Mouse (Mus musculus): ENCODE data around the gene Plekhh2. TPM values are rescaled to one million over a fixed set of nuclear protein-coding genes. Genes with fewer than 3 reads are reported as not detected.

Plekhh2 gene
- polyA plus RNA-seq, 1 experiment from 2014 or later, result 8.0 TPM

DNA sequence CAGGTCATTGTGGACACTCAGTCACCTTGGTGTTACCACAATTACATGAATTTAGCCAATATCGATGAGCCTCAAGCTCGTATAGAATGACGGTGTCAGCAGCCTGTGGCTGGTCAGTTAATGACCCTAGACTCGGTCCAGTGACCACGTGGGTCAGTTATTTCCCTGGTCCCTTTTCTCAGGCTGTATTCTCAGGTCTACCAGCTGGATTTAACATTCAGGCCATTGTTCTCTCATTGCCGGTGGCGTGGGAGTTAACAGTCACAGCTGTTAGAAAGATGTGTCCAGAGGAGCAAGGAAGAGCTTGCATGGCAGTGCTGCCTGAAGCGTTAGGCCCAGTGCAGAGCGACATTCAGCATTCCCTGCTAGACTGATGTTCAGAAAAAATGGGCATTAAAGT is 72.4 kb downstream of the Plekhh2 start:
- peaks cover 27% of the 10 kb centered on the region for H3K4me1 ChIP-seq (ENCODE audit: control insufficient read depth, insufficient read depth, low read length)
- ATAC-seq (ENCODE audit: low read depth) (no peak), DNase-seq (ENCODE audit: low spot score) (no peak)
- no peaks in the 10 kb centered on the region for H3K9me3 ChIP-seq (ENCODE audit: control insufficient read depth, low read length)
- H3K4me3 ChIP-seq (ENCODE audit: low read depth, low read length), result no peak overlapping the region
- H3K27ac ChIP-seq (replicated peaks; ENCODE audit: low read depth, low read length), result 0 out of 2 replicates have a peak overlapping the region, but pooled peaks have one; percentile 15
- 51% methylated on average over 9 of the region's 9 CpGs for WGBS
- no peak overlapping the region for H3K9ac ChIP-seq (ENCODE audit: low read depth, low read length)
- no peaks in the 10 kb centered on the region for H3K27me3 ChIP-seq (replicated peaks; ENCODE audit: control insufficient read depth, insufficient read depth, low read length)
- peaks cover 21% of the 10 kb centered on the region for H3K36me3 ChIP-seq (ENCODE audit: control insufficient read depth, insufficient read depth, low read length)
- H3K4me2 ChIP-seq (ENCODE audit: low read depth, low read length), result no peak overlapping the region

DNA sequence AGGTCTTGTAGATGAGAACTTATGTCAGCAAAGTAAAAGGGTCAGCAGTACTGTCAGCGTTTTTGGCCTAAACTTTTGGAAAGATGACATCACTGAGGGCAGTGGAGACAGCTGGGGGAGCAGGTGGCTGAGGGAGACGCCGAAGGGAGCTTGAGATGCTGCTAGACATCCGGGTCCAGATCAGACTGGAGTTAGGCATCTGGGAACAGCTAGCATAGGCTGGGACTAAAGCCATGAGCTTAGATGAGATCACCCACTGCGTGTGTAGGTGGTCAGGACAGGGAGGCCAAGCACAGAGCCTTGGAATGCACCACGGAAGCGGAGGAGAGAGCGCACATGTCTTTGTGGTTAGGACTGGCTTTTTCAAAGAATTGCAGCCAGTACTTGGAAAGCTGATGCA is 73.4 kb downstream of the Plekhh2 start:
- Histone ChIP-seq H3K36me3 (ENCODE audit: control insufficient read depth, insufficient read depth, low read length) (peaks cover 27% of the 10 kb centered on the region), H3K27ac (replicated peaks; ENCODE audit: low read depth, low read length) (no peak overlapping the region), H3K9ac (ENCODE audit: low read depth, low read length) (no peak overlapping the region), H3K4me2 (ENCODE audit: low read depth, low read length) (no peak overlapping the region), H3K4me1 (ENCODE audit: control insufficient read depth, insufficient read depth, low read length) (peaks cover 27% of the 10 kb centered on the region), H3K27me3 (replicated peaks; ENCODE audit: control insufficient read depth, insufficient read depth, low read length) (no peaks in the 10 kb centered on the region), H3K4me3 (ENCODE audit: low read depth, low read length) (no peak overlapping the region), H3K9me3 (ENCODE audit: control insufficient read depth, low read length) (no peaks in the 10 kb centered on the region)
- peak; percentile 87 for DNase-seq (ENCODE audit: low spot score)
- ATAC-seq (ENCODE audit: low read depth), result peak; percentile 89
- 48% methylated on average over 8 of the region's 8 CpGs for WGBS

DNA sequence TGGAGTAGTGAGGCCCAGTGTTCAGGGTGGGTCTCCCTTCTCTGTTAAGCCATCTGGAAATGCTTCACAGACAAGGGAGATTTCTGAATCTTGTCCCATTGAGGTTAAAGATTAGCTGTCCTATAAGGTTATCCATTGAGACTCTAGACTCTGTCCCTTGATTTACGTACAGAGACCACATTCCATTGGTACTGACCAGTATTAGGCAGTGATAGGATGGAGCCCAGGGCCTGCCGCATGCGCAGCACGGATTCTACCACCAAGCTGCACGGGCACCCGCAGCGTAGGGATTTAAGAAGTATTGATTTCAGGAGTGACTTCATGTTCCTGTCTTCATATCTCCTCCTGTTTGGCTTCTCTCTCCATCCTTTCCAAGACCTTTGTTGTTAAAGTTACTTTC is 78.4 kb downstream of the Plekhh2 start:
- Histone ChIP-seq H3K4me3 (ENCODE audit: low read depth, low read length) (no peak overlapping the region), H3K27me3 (replicated peaks; ENCODE audit: control insufficient read depth, insufficient read depth, low read length) (no peaks in the 10 kb centered on the region), H3K9me3 (ENCODE audit: control insufficient read depth, low read length) (0 out of 2 replicates have a peak, but pooled peaks cover 4% of the 10 kb centered on the region), H3K4me2 (ENCODE audit: low read depth, low read length) (no peak overlapping the region), H3K4me1 (ENCODE audit: control insufficient read depth, insufficient read depth, low read length) (no peaks in the 10 kb centered on the region), H3K36me3 (ENCODE audit: control insufficient read depth, insufficient read depth, low read length) (peaks cover 45% of the 10 kb centered on the region), H3K9ac (ENCODE audit: low read depth, low read length) (no peak overlapping the region), H3K27ac (replicated peaks; ENCODE audit: low read depth, low read length) (no peak overlapping the region)
- ATAC-seq (ENCODE audit: low read depth) (no peak), DNase-seq (ENCODE audit: low spot score) (no peak)
- WGBS, result 97% methylated on average over 7 of the region's 7 CpGs

DNA sequence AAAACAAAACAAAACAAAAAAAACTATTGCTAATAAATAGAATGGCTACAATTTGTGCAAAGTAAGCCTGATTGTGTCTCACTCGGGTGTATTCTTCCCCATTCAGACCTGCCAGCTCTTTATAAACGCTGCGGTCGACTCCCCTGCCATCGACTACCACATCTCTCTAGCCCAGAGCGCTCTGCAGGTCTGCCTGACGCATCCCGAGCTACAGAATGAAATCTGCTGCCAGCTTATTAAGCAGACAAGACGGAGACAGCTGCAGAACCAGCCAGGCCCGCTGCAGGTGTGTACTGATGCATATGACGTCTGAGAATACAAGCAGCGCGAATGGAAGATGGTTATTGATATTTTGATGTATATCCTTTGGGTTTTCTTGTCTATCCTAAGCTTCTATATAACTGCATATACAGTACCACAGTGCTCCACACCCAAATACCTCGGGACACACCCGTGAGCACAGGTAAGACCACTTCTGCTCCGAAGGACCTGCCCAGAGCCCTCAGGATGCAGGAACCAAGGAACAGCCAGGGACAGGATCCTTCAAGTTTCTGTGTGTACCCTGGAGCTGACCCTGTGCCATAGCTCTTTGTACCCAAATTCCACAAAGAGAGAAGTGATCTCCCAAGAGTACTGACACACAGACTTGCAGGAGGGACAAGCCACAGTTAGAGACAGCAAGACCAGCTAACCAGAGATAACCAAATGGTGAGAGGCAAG is 79.9 kb downstream of the Plekhh2 start:
- Histone ChIP-seq H3K36me3 (ENCODE audit: control insufficient read depth, insufficient read depth, low read length) (peaks cover 44% of the 10 kb centered on the region), H3K4me1 (ENCODE audit: control insufficient read depth, insufficient read depth, low read length) (peaks cover 5% of the 10 kb centered on the region; the same call in 1 of the 2 replicates), H3K4me2 (ENCODE audit: low read depth, low read length) (no peak overlapping the region), H3K9ac (ENCODE audit: low read depth, low read length) (no peak overlapping the region), H3K9me3 (ENCODE audit: control insufficient read depth, low read length) (0 out of 2 replicates have a peak, but pooled peaks cover 4% of the 10 kb centered on the region), H3K4me3 (ENCODE audit: low read depth, low read length) (no peak overlapping the region), H3K27ac (replicated peaks; ENCODE audit: low read depth, low read length) (no peak overlapping the region), H3K27me3 (replicated peaks; ENCODE audit: control insufficient read depth, insufficient read depth, low read length) (no peaks in the 10 kb centered on the region)
- ATAC-seq (ENCODE audit: low read depth) (no peak), DNase-seq (ENCODE audit: low spot score) (no peak)
- WGBS, result 90% methylated on average over 16 of the region's 16 CpGs

DNA sequence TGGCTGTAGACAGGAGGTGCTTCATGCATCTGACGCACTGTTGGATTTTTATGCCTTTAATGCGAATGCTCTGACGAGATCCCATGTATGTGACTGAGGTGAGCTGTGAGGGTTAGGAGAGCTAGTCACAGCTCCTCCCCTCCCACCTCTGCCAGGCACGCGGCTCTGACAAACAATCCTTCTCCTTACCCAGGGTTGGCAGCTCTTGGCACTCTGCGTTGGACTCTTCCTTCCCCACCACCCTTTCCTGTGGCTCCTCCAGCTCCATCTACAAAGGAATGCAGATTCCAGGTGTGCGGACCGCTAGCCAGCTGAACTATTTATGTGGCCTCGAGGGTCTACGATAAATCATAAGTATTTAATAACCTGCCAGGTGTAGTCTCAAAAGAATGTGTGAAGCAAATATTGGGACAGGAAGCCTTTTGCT is 84.3 kb downstream of the Plekhh2 start:
- Histone ChIP-seq H3K9me3 (ENCODE audit: control insufficient read depth, low read length) (0 out of 2 replicates have a peak, but pooled peaks cover 4% of the 10 kb centered on the region), H3K4me1 (ENCODE audit: control insufficient read depth, insufficient read depth, low read length) (peaks cover 11% of the 10 kb centered on the region; the same call in 1 of the 2 replicates), H3K36me3 (ENCODE audit: control insufficient read depth, insufficient read depth, low read length) (peaks cover 36% of the 10 kb centered on the region), H3K4me3 (ENCODE audit: low read depth, low read length) (no peak overlapping the region), H3K27me3 (replicated peaks; ENCODE audit: control insufficient read depth, insufficient read depth, low read length) (no peaks in the 10 kb centered on the region), H3K4me2 (ENCODE audit: low read depth, low read length) (peak overlapping the region; percentile 23), H3K9ac (ENCODE audit: low read depth, low read length) (no peak overlapping the region), H3K27ac (replicated peaks; ENCODE audit: low read depth, low read length) (peak overlapping the region; percentile 46; the same call in 1 of the 2 replicates)
- WGBS, result 38% methylated on average over 10 of the region's 10 CpGs
- DNase-seq (ENCODE audit: low spot score) (peak; percentile 37), ATAC-seq (ENCODE audit: low read depth) (0 out of 2 replicates have a peak, but pooled peaks have one; percentile 44)

DNA sequence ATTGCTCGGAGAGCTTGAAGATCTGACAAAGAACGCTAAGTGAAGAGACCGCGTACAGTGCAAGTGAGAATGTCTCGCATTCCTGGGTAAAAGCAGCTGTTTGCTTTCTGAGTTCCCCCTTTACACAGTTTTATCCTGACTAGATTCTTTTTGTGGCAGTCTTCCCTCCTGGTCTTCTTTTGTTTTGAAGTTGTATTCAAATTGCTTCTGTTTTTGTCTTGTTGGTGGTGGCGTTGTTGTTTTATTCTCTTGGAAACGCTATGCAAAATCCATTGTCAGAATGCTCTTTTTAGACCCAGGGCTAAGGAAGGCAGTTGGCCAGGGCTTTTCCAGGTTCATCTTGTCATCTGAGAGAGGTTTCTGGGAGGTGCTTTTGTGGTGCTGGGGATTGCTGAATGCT is 84.8 kb downstream of the Plekhh2 start:
- Histone ChIP-seq H3K4me1 (ENCODE audit: control insufficient read depth, insufficient read depth, low read length) (peaks cover 11% of the 10 kb centered on the region; the same call in 1 of the 2 replicates), H3K9ac (ENCODE audit: low read depth, low read length) (no peak overlapping the region), H3K4me3 (ENCODE audit: low read depth, low read length) (no peak overlapping the region), H3K9me3 (ENCODE audit: control insufficient read depth, low read length) (0 out of 2 replicates have a peak, but pooled peaks cover 4% of the 10 kb centered on the region), H3K4me2 (ENCODE audit: low read depth, low read length) (no peak overlapping the region), H3K27ac (replicated peaks; ENCODE audit: low read depth, low read length) (peak overlapping the region; percentile 46), H3K27me3 (replicated peaks; ENCODE audit: control insufficient read depth, insufficient read depth, low read length) (no peaks in the 10 kb centered on the region), H3K36me3 (ENCODE audit: control insufficient read depth, insufficient read depth, low read length) (peaks cover 31% of the 10 kb centered on the region)
- DNase-seq (ENCODE audit: low spot score) (peak; percentile 41), ATAC-seq (ENCODE audit: low read depth) (peak; percentile 30; the same call in 1 of the 2 replicates)
- 44% methylated on average over 7 of the region's 7 CpGs for WGBS

DNA sequence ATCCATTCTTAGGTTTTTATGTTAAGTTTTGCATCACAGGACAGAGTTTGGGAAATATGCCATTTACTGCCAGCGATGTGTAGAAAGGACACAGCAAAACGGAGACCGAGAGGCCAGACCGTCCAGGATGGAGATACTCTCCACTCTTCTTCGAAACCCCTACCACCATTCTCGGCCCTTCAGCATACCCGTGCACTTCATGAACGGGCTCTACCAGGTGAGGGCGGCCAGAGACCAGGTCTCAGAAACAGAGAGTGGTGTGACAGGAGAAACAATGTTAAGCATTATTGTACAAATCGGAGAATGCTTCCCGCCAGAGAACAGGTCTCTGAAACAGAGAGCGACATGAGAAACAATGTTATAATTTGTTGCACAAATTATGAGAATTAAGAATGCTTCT is 86.2 kb downstream of the Plekhh2 start:
- Histone ChIP-seq H3K36me3 (ENCODE audit: control insufficient read depth, insufficient read depth, low read length) (peaks cover 24% of the 10 kb centered on the region), H3K27ac (replicated peaks; ENCODE audit: low read depth, low read length) (no peak overlapping the region), H3K4me1 (ENCODE audit: control insufficient read depth, insufficient read depth, low read length) (peaks cover 11% of the 10 kb centered on the region; the same call in 1 of the 2 replicates), H3K4me2 (ENCODE audit: low read depth, low read length) (no peak overlapping the region), H3K9me3 (ENCODE audit: control insufficient read depth, low read length) (0 out of 2 replicates have a peak, but pooled peaks cover 4% of the 10 kb centered on the region), H3K27me3 (replicated peaks; ENCODE audit: control insufficient read depth, insufficient read depth, low read length) (no peaks in the 10 kb centered on the region), H3K4me3 (ENCODE audit: low read depth, low read length) (no peak overlapping the region), H3K9ac (ENCODE audit: low read depth, low read length) (no peak overlapping the region)
- WGBS, result 91% methylated on average over 12 of the region's 12 CpGs
- DNase-seq (ENCODE audit: low spot score) (no peak), ATAC-seq (ENCODE audit: low read depth) (no peak)

DNA sequence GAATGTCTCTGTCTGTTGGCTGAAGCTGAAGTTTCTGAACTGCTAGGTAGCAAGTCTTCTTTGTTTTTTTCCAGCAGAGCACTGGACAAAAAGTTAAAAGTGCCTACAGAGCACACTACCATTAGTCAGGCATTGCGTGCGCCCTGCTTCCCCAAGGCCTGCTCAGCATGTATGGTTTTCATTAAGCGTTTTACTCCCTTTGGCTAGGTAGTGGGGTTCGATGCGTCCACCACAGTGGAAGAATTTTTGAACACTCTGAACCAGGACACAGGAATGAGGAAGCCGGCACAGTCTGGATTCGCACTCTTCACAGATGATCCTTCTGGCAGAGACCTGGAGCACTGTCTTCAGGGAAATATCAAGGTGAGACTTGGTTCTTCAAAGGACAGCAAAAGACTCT is 87.2 kb downstream of the Plekhh2 start:
- H3K27me3 ChIP-seq (replicated peaks; ENCODE audit: control insufficient read depth, insufficient read depth, low read length), result no peaks in the 10 kb centered on the region
- no peak overlapping the region for H3K27ac ChIP-seq (replicated peaks; ENCODE audit: low read depth, low read length)
- DNase-seq (ENCODE audit: low spot score) (peak; percentile 34), ATAC-seq (ENCODE audit: low read depth) (no peak)
- peaks cover 18% of the 10 kb centered on the region for H3K36me3 ChIP-seq (ENCODE audit: control insufficient read depth, insufficient read depth, low read length)
- H3K4me3 ChIP-seq (ENCODE audit: low read depth, low read length), result no peak overlapping the region
- 0 out of 2 replicates have a peak, but pooled peaks cover 4% of the 10 kb centered on the region for H3K9me3 ChIP-seq (ENCODE audit: control insufficient read depth, low read length)
- WGBS, result 52% methylated on average over 7 of the region's 7 CpGs
- peaks cover 11% of the 10 kb centered on the region; the same call in 1 of the 2 replicates for H3K4me1 ChIP-seq (ENCODE audit: control insufficient read depth, insufficient read depth, low read length)
- H3K4me2 ChIP-seq (ENCODE audit: low read depth, low read length), result no peak overlapping the region
- H3K9ac ChIP-seq (ENCODE audit: low read depth, low read length), result no peak overlapping the region
